In the genomic region with DNA sequence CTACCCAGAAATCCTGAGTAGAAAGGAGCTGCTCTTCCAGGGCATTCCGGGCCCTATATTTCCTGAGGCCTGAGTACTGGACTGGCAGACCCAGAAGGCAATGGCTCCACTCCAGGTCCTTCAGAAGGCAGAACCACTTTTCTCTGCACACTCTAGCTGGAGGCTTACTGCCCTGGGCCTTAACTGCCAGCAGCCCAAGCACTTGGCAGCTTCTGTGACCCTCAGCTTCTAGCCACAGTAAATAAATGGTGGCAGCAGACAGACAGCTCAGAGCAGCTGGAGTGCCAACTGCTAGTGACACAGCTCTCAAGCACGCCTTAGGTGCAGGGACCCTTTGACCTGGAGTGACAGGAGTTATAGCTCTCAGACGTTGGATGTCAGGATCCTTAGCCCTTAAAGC, we compare ENCODE assay signal across 19 mouse cellular contexts. TPM values are rescaled to one million over a fixed set of nuclear protein-coding genes. Genes with fewer than 3 reads are reported as not detected.
DNase-seq lines count a peak whose midpoint lies in the region; TF ChIP-seq lines count a peak whose summit lies in the region.
"Had no signal": no experiment of that assay in that cellular context is flagged by ENCODE, and none has a peak within 500 bp of the region (broad histone marks: within the 10 kb centered on the region; RNA-seq: fewer than 3 reads in every experiment).

No protein-coding gene starts in this region.

- H3ac ChIP-seq in myocyte (ENCODE audit: control insufficient read depth, insufficient read length), result no peak overlapping the region

- H3K36me3 ChIP-seq in myocyte (ENCODE audit: control insufficient read depth, insufficient read depth), result no peaks in the 10 kb centered on the region
- H3K36me3 ChIP-seq: embryonic facial prominence, embryonic 12.5 days; lung, embryonic 15.5 days; midbrain, embryonic 10.5 days had no signal

- DNase-seq in gastrocnemius, postnatal 25 days, result peak; percentile 29
- no peak for DNase-seq in gastrocnemius, adult 8-10 months (ENCODE audit: low spot score in 2 of 2)
- peak; percentile 53 to 57 for DNase-seq in right cerebral cortex, postnatal 10 days (ENCODE audit: low spot score in 2 of 2)
- DNase-seq in right cerebral cortex, adult 2 months (ENCODE audit: low spot score in 2 of 2), result no peak
- DNase-seq in fibroblast of lung, adult 2 months (ENCODE audit: low read depth), result peak; percentile 25
- DNase-seq in thymus, postnatal 14 days, result no peak
- no peak for DNase-seq in layer of hippocampus, adult 2 months (ENCODE audit: low spot score in 2 of 2)
- DNase-seq: cerebellum, adult 18-20 months; forebrain, postnatal 0 days; gastrocnemius, postnatal 36 days; heart, postnatal 14 days; kidney, adult 2 months; kidney, postnatal 36 days had no signal

- peak overlapping the region; percentile 51 for H3K4me2 ChIP-seq in myocyte (ENCODE audit: low read depth)
- H3K4me2 ChIP-seq: embryonic facial prominence, embryonic 12.5 days; heart, embryonic 11.5 days; liver, embryonic 11.5 days; lung, embryonic 15.5 days had no signal

- TF ChIP-seq CTCF in layer of hippocampus, adult 2 months (conservative IDR thresholded peaks at IDR 0.05), result no peak

- H3K4me3 ChIP-seq in myocyte, result no peak overlapping the region
- H3K4me3 ChIP-seq in layer of hippocampus, adult 2 months, result no peak overlapping the region
- H3K4me3 ChIP-seq: embryonic facial prominence, embryonic 12.5 days; lung, embryonic 15.5 days; midbrain, embryonic 10.5 days had no signal

- TF ChIP-seq POLR2A in myocyte (IDR thresholded peaks at IDR 0.05; ENCODE audit: insufficient read length, low read depth), result no peak

- H3K27me3 ChIP-seq in myocyte (ENCODE audit: control insufficient read depth, insufficient read depth, insufficient read length), result no peaks in the 10 kb centered on the region
- H3K27me3 ChIP-seq: lung, embryonic 15.5 days had no signal

- H3K27ac ChIP-seq in layer of hippocampus, adult 2 months, result no peak overlapping the region
- H3K27ac ChIP-seq: embryonic facial prominence, embryonic 12.5 days; lung, embryonic 15.5 days; midbrain, embryonic 10.5 days had no signal

- no peaks in the 10 kb centered on the region for H3K79me2 ChIP-seq in myocyte (ENCODE audit: control insufficient read depth, insufficient read depth)

TF ChIP-seq in myocyte, 11 proteins besides CTCF, POLR2A, EP300 and RAD21:
- TF ChIP-seq CEBPB (IDR thresholded peaks at IDR 0.05; ENCODE audit: insufficient read depth, poor library complexity, severe bottlenecking), result no peak
- peak; percentile 90 for TF ChIP-seq TCF3 (IDR thresholded peaks at IDR 0.05; ENCODE audit: insufficient read length, low read depth)
- TF ChIP-seq USF1 (IDR thresholded peaks at IDR 0.05; ENCODE audit: low read depth), result no peak
- TF ChIP-seq MYOD1 (IDR thresholded peaks at IDR 0.05; ENCODE audit: control insufficient read depth in 1 of 3, insufficient read length in 2 of 3, low read depth in 2 of 3), result peak; percentile 96 to 98 (median 96)
- no peak for TF ChIP-seq POLR2AphosphoS2 (IDR thresholded peaks at IDR 0.05; ENCODE audit: insufficient read length, low read depth)
- TF ChIP-seq TCF12 (IDR thresholded peaks at IDR 0.05; ENCODE audit: insufficient read depth, poor library complexity, severe bottlenecking), result peak; percentile 89
- peak; percentile 72 to 97 (median 79) for TF ChIP-seq MYOG (IDR thresholded peaks at IDR 0.05; ENCODE audit: control insufficient read depth in 1 of 3, insufficient read depth in 1 of 3, insufficient read length in 2 of 3, low read depth in 2 of 3)

RNA-seq across cellular contexts. Expression of a gene that starts 45.5 kb away (rescaled TPM):
- 10 to 100 TPM; 12.0 to 12.8 TPM for total RNA-seq in gastrocnemius, postnatal 25 days (2021)
- total RNA-seq in gastrocnemius, adult 8-10 months (2022), result 10 to 100 TPM; 14.3 to 16.9 (median 15.0) TPM
- 42.5 TPM for polyA plus RNA-seq in myocyte (2012; fragmentation: generic; extraction: Trizol)
- 10 to 100 TPM; 23.4 to 23.8 TPM for total RNA-seq in layer of hippocampus, adult 2 months (2021)

RNA-seq across cellular contexts. Expression of a gene that starts 45.5 kb away (rescaled TPM):
- total RNA-seq in gastrocnemius, postnatal 25 days (2021), result 1 to 10 TPM; 6.4 to 7.7 TPM
- total RNA-seq in gastrocnemius, adult 8-10 months (2022), result 1 to 10 TPM; 5.7 to 9.7 (median 7.3) TPM
- polyA plus RNA-seq in myocyte (2012; fragmentation: generic; extraction: Trizol), result 13.9 TPM
- total RNA-seq in layer of hippocampus, adult 2 months (2021), result 10 to 100 TPM; 31.2 to 35.0 TPM

Comparison
In these comparisons a context has a peak if more than half of its experiments do, and no peak if none do; other contexts are left out.
1. DNase-seq: peak in gastrocnemius, postnatal 25 days (single experiment), right cerebral cortex, postnatal 10 days (2 of 2) and fibroblast of lung, adult 2 months (single experiment); none in gastrocnemius, adult 8-10 months (0 of 2), right cerebral cortex, adult 2 months (0 of 2), thymus, postnatal 14 days (single experiment) and layer of hippocampus, adult 2 months (0 of 2).